Mouse (Mus musculus): ENCODE results near the gene Tmem251. TPM values are rescaled to one million over a fixed set of nuclear protein-coding genes. Genes with fewer than 3 reads are reported as not detected.

Tmem251 gene
- 8.0 and 8.1 TPM in 2 replicates for polyA plus RNA-seq (2012; ENCODE audit: insufficient read depth, insufficient read length, missing spikeins)

DNA sequence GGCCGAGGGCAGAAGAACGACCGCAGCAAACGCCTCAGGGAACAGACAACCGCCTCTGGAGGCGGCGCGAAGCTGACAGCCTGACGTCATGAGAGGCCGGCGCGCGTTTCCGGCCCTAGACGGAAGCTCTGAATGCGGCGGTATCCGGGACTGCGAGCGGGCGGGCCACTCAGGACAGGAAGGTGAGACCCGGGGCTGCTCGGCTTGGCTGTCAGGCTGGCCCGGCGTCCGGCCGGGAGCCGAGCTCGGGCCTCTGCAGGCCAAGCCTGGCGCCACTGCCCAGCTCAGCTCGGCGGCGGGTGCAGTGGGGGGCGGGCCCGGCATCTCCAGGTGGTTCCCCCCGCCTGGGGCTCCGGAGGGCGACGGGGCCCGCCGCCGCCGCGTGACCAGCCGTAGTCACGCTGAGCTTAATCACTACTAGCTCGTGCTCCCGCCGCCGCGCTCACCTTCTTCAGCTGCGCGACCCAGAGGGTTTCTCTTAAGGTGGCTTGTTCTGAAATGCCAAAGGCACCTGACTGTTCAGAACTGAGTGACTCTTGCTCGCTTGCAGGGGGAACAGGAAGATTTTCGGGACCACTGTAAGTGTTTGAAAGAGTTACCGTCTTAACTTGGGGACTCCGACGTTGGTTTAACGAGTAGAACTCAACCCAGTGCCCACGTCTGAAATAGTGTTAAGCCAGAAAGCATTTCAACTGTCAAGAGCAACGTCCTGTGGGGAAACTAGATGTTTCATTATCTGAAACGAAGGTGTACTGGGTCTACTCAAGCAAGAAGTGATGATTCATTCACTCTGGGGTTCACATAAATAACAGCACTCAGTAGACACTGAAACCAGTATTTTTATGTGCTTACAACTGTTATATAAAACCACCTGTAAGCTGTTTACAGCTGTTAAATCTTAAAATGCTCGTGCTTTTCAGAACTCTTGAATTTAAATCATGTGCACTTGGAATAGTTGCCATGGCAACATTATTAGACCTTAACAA, at the start of gene Tmem251, which contains the start of gene Moap1:
Gene Tmem251, plus strand, starts transcription at position 174 of the 986 bp plus-strand sequence.
Gene Moap1, minus strand, starts transcription at position 73 of the 986 bp plus-strand sequence.
- no peak for TF ChIP-seq POLR2A (IDR thresholded peaks at IDR 0.05; ENCODE audit: borderline replicate concordance, low read depth, low read length)
- TF ChIP-seq CTCF (IDR thresholded peaks at IDR 0.05; ENCODE audit: low read depth, low read length) = no peak
- peak within 1 kb of the TSS; percentile 73 for H3K4me3 ChIP-seq (ENCODE audit: insufficient read depth, low read length)
- peak within 1 kb of the TSS; percentile 79 for H3K27ac ChIP-seq (ENCODE audit: insufficient read depth, low read depth, low read length)
- peaks cover 31% of the 10 kb centered on the region for H3K4me1 ChIP-seq (ENCODE audit: control insufficient read depth, insufficient read depth, low read length)

DNA sequence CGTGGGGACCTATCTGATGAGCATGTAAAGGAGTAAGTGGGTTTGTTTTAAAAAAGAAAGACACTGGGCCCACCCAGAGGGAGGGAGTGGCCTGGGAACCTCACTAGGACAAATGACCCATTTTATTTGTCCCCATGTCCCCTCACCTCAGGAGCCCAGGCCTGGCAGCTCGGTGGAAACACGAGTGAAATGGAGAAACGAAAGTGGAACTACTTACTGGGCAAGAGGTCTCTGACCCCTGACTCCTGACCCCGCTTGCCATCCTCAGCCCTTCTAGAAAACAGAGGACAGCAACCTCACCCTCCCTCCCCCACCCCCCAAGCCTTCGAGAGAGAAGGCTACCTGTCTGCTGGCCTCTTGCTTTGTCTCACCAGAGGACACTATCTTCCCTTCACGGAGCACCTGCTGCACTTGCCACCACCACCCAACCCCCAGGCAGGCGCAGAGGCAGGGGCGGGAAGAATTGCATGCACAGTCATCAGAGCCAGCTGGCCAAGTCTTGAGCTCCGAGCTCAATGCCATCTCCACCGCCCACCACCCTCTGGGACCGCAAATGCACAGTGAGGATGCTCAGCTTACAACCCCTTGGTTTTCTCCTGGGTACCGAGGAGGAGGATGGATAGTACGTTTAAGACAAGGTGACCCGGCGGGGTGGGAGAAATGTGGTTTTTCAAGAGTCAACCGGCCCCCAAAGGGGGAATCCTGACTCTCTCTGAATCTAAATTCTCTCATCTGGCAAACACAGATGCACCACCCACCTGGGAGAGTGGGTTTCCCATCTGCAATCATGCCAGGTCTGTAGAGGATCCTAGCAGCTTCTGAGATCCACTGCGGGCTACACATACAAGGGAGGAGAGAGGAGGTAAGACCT, 48.0 kb upstream of the Tmem251 start:
- Histone ChIP-seq H3K27ac (ENCODE audit: insufficient read depth, low read depth, low read length) (0 out of 2 replicates have a peak overlapping the region, but pooled peaks have one; percentile 7), H3K4me3 (ENCODE audit: insufficient read depth, low read length) (peak overlapping the region; percentile 46), H3K4me1 (ENCODE audit: control insufficient read depth, insufficient read depth, low read length) (peaks cover 33% of the 10 kb centered on the region)
- no peak for TF ChIP-seq CTCF (IDR thresholded peaks at IDR 0.05; ENCODE audit: low read depth, low read length)
- TF ChIP-seq POLR2A (IDR thresholded peaks at IDR 0.05; ENCODE audit: borderline replicate concordance, low read depth, low read length) = no peak

DNA sequence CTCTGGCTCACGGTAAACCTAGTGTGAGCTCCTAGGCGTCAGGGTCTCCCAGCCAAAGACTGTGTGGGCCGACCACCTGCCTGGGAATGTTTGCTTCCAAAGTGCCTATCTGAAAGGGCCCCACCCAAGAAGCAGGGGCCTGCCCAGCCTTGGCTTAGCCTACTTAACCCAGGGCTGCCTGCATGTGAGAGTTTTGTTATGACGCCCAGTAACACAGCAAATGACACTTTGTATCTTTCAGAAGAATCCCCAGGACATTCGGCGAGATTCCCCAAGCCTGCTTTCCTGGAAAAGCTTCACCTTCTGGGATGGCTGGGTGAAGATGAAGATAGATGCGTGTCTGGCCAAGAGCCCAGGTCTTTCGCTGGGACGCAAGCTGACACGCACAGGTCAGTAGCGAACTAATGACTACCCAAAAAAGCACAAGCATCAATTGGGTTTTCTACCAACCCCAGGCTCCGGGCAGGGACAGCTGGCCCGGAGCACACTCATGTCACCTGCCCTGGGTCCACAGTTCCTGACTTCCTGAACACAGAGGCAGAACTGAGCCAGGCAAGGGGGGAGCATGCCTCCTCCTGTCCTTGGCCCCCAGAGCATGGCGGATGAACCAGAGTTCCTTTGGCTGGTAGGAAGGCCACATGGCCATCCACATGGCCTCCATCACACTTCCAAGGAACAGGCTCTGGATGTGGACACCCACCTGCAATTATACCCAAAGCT, 46.8 kb upstream of the Tmem251 start:
- Histone ChIP-seq H3K27ac (ENCODE audit: insufficient read depth, low read depth, low read length) (no peak overlapping the region), H3K4me1 (ENCODE audit: control insufficient read depth, insufficient read depth, low read length) (peaks cover 32% of the 10 kb centered on the region)
- no peak for TF ChIP-seq POLR2A (IDR thresholded peaks at IDR 0.05; ENCODE audit: borderline replicate concordance, low read depth, low read length)

DNA sequence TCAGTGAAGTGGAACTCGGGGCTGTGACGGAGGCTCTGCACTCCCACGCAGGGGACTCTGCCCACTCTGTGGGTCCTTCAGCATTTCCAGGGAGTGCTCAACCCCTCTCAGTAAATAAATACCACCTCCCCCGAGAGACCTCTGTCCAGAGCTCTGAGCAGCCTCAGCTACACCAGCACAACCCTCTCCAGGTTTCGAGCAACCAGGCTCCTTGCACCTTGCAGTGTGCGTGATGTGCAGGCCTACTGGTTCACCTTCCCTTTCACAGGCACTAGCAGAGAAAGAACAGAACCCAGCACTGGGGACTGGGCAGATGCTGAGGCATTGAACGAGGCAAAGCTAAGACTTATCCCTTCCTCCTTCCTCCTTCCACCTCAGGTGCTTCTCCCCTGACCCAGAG, 46.2 kb upstream of the Tmem251 start:
- Histone ChIP-seq H3K4me3 (ENCODE audit: insufficient read depth, low read length) (no peak overlapping the region), H3K4me1 (ENCODE audit: control insufficient read depth, insufficient read depth, low read length) (peaks cover 36% of the 10 kb centered on the region), H3K27ac (ENCODE audit: insufficient read depth, low read depth, low read length) (no peak overlapping the region)
- TF ChIP-seq CTCF (IDR thresholded peaks at IDR 0.05; ENCODE audit: low read depth, low read length) (no peak), POLR2A (IDR thresholded peaks at IDR 0.05; ENCODE audit: borderline replicate concordance, low read depth, low read length) (no peak)

More for the DNA sequence above, 46.8 kb upstream of the Tmem251 start:
- no peak overlapping the region for H3K4me3 ChIP-seq (ENCODE audit: insufficient read depth, low read length)

DNA sequence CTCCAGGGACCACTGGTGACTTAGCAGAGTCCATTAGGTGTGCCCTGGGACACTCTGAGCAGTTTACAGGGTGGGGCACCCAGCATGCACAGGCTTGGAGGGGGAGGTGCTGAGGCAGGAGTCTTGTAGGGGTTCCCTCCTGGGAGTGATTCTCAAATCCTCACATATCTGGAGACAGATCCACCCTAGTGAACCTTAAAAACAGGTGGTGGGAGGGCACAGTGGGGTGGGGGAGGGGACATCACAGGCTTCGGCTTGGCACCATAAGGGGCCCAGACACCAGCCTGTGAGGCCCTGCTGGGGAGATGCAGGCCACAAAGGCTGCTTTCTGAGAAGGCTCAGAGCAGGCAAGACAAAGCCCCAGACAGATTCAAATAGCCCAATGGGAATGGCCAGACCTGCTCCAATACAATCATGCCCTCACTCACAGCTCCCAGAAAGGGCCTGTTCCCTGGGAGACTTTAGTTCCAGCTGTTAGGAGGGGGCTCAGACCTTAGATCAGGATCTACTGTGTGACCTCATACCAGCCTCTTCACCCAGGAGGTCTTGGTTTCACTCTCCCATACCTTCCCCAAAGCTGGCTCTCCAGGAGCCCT, 45.4 kb upstream of the Tmem251 start:
- Histone ChIP-seq H3K4me1 (ENCODE audit: control insufficient read depth, insufficient read depth, low read length) (peaks cover 41% of the 10 kb centered on the region), H3K27ac (ENCODE audit: insufficient read depth, low read depth, low read length) (no peak overlapping the region)

DNA sequence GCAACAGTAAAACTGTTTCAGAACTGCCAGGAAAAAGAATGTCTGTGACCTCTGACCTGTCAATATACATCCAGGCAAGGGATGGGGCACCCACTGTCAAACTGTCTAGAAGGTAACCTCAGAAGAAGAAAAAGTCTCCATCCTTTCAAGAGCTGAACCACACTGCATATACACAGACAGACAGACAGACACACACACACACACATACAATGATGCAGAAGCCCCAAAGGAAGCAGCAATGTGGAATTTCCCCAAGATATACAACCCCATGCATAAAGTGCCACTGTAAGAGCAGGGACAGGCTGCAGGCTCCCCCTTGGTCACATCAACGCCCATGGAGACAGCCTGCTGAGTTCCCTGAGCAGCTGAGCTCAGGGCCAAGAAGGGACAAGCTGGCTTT, 44.4 kb upstream of the Tmem251 start:
- H3K4me1 ChIP-seq (ENCODE audit: control insufficient read depth, insufficient read depth, low read length) = peaks cover 44% of the 10 kb centered on the region
- no peak overlapping the region for H3K27ac ChIP-seq (ENCODE audit: insufficient read depth, low read depth, low read length)
- H3K4me3 ChIP-seq (ENCODE audit: insufficient read depth, low read length) = no peak overlapping the region
- TF ChIP-seq POLR2A (IDR thresholded peaks at IDR 0.05; ENCODE audit: borderline replicate concordance, low read depth, low read length) = no peak
- no peak for TF ChIP-seq CTCF (IDR thresholded peaks at IDR 0.05; ENCODE audit: low read depth, low read length)

More for the DNA sequence above, 45.4 kb upstream of the Tmem251 start:
- TF ChIP-seq POLR2A (IDR thresholded peaks at IDR 0.05; ENCODE audit: borderline replicate concordance, low read depth, low read length) = no peak
- TF ChIP-seq CTCF (IDR thresholded peaks at IDR 0.05; ENCODE audit: low read depth, low read length) = no peak
- H3K4me3 ChIP-seq (ENCODE audit: insufficient read depth, low read length) = no peak overlapping the region

DNA sequence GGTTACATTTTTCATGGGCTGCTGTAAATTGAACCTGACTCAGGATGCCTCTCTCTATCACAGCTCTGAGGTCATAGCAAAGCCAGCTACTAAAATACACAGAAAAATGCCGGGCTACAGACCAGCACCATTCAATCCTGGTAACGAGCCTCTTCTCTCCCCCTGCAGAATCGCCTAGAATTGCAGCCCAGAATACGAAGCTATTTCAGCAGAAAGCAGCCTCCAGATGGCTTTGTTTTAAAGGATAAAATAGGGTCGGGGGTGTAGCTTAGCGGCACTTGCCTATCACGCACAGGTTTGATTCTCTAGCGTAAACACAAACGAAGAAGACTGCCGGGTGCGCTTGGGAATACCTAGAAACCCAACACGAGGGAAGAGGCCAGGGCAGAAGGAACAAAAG, 43.1 kb upstream of the Tmem251 start:
- no peak overlapping the region for H3K27ac ChIP-seq (ENCODE audit: insufficient read depth, low read depth, low read length)

DNA sequence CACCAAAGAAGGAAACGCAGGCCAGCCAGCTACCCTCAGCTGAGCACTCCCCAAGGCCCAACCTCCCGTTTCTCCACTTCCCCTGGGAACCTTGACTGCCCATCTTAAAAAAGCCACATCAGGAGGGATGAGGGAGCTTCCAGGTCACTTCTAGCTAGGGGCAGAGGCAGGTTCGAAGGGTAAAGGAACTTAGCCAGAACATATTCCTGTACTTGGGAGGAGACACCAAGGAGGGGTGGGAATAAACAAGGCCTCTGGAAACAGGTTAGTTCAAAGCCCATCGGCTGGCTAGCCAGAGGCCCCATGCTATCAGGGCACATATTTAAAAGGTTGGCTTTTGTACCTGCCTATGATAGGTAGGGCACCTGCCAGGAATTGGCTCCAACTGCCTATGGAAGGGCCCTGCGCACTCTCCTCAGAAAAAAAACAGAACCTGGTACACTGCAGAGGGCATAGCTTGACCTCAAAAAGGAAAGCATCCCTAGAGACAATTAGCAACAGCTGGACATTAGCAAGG, 41.8 kb upstream of the Tmem251 start:
- TF ChIP-seq CTCF (IDR thresholded peaks at IDR 0.05; ENCODE audit: low read depth, low read length) (no peak), POLR2A (IDR thresholded peaks at IDR 0.05; ENCODE audit: borderline replicate concordance, low read depth, low read length) (no peak)
- Histone ChIP-seq H3K27ac (ENCODE audit: insufficient read depth, low read depth, low read length) (no peak overlapping the region), H3K4me3 (ENCODE audit: insufficient read depth, low read length) (no peak overlapping the region), H3K4me1 (ENCODE audit: control insufficient read depth, insufficient read depth, low read length) (peaks cover 32% of the 10 kb centered on the region)

More for the DNA sequence above, 43.1 kb upstream of the Tmem251 start:
- TF ChIP-seq CTCF (IDR thresholded peaks at IDR 0.05; ENCODE audit: low read depth, low read length) (no peak), POLR2A (IDR thresholded peaks at IDR 0.05; ENCODE audit: borderline replicate concordance, low read depth, low read length) (no peak)
- H3K4me3 ChIP-seq (ENCODE audit: insufficient read depth, low read length) = no peak overlapping the region
- peaks cover 35% of the 10 kb centered on the region for H3K4me1 ChIP-seq (ENCODE audit: control insufficient read depth, insufficient read depth, low read length)

All from bone marrow macrophage, adult 2 months (primary cell).